Mouse (Mus musculus) layer of hippocampus, adult 6 months (tissue): ENCODE results near the gene Cacnb3. TPM values are rescaled to one million over a fixed set of nuclear protein-coding genes. Genes with fewer than 3 reads are reported as not detected.

Experiments
- long read RNA-seq, 2 experiments: library from polyadenylated mRNA; unstranded; transcript quantifications; one replicate each; pipeline ENCODE4 v2.0.0; 2019 to 2020
- polyA plus RNA-seq: library from polyadenylated mRNA; unstranded; fragments of <200 nt; fragmentation: Nextera tagmentation; gene quantifications from 2 replicates; pipeline ENCODE4 v1.2.3, GENCODE M21; 2021

Cacnb3 gene
- 44.4 and 44.8 TPM in 2 replicates for polyA plus RNA-seq
- long read RNA-seq, experiment 1, partial matches to known transcripts: 39 of 42 reads
- long read RNA-seq, experiment 1, other reads (novel, unspliced or antisense): 3 of 42 reads
- long read RNA-seq, experiment 2, partial matches to known transcripts: 27 of 37 reads
- long read RNA-seq, experiment 2, other reads (novel, unspliced or antisense): 10 of 37 reads

DNA sequence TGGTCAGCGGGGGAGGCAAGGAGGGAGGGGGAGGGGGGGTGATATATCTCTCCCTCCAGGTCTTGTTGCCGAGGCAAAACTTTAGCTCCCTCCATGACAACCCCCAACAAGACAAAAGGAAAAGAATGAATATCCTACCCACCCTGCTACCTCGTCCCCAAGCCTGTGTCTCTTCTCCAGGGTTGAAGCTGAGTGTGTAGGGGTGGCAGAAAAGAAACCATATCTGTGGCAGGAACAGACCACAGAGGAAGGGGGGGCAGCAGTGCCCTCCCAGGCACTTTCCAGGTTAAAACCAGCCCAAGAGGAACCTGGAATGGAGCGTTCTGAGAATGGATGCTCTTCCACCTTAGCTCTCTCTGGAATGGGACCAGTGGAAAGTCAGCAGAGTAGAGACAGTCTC lies at the start of gene Cacnb3:
TSS of gene Cacnb3 (plus strand) at position 301 of the 400 bp plus-strand sequence.

DNA sequence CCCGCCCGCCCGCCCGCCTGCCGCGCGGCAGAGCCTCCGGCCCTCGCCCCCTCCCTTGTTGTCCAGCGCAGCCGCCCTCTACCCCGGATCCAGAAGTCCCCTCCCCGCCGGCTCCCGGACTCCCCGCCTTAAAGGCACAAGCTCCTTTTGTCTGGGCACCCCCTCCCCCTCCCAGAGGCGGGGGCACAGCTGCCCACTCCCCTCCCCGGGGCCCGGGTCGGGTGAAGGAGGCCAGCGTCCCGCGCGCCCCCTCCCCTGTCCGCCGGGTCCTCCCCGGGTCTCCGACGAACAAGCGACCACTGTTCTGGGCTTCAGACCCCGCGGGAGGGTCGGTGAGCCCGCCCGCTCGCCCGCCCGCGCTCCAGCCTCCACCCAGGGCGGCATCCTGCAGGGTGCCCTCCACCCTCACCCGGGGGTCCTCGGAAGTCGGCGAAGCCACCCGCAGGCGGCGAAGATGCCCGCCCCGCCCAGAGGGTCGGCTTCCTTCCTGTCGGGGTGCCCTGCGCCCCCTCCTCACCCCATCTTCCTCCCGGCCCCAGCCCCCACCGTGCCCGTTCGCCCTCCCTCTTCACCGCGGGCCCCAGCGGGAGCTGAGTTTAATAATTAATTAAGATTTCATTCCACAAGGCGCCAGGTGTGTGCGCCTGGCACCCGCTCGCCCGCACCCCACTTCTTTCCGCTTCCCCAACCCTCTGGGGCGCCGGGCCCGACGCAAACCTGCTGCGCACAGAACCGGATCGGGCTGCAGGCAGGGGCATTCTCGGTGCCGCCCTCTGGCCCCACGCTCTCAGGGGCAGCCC lies 21.1 kb upstream of the Cacnb3 start, which contains the start of gene Adcy6:
TSS of gene Adcy6 (minus strand) at position 746 of the 800 bp plus-strand sequence.

DNA sequence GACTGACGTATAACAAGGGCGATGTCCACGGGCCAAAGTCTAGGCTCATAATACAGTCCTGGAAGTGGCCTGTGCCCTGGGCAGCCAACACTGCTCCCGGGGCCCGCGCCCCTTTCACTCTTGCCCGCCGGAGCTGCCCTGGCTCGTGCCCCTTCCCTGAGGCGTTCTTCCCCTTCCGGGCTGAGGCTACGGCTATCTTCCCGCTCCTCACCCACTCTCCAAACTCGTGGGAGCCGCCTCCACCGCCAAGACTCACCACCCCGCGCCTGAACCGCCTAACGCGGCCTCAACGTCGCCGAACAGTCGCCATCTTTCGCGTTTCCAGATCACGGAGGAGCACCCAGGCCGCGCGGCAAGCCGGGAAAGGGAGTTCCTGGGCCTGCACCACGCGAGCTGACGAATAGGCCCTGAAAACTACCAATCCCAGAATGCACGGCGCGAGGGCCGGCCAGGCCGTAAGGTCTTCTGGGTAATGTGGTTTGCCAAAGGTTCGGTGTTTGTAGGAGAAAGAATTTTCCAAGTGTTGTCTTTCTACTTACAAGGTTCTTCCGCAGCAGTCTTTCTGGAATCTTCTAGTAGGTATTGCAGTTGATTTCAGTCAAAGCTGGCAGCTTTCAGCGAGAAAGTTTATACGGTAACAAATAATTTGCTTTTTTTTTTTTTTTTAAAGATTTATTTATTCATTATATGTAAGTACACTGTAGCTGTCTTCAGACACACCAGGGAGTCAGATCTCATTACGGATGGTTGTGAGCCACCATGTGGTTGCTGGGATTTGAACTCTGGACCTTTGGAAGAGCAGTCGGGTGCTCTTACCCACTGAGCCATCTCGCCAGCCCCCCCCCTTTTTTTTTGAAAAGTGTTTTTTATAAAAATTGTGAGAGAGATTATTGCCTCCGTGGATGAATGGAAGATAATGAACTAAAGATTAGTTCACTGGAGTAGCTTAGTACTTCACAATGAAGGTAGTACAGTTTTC lies 32.2 kb downstream of the Cacnb3 start, which contains the start of gene Ddx23:
TSS of gene Ddx23 (minus strand) at position 328 of the 979 bp plus-strand sequence.

DNA sequence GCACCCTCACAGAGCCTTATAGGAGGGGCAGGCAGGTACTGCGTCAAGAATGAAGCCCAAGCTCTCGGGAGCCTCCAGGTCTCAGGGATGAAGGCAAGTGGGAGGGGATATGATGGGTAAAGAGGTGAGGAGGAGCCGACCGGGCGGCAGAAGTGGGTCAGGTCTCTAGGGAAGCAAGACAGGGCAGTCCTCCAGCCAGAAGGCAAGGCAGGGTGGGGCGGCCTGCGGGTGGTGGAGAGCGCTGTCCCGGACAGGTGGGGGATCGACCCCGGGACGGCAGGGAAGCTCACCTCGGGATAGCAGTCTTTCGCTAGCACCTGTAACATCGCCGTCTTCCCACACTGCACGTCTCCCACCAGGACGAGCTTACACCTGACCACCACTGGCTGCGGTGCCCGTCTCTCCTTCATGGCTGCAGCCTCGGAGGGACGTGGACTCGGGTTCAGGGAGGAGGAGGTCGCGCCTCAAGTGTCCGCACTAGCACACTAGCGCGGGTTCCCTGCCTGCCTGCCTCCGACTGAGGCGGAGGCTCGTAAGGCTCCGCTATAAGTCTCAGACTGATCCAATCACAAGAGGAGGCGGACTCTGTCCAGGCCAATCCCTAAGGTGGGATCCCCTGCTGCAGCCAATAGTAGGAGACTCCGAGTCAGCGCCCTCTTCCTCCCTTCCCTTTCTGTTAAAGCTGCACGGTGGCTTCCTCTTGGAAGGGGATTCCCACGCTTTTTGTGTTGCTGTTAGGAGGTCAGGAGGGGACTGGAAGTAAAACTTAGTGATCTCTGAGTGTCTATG lies 46.5 kb downstream of the Cacnb3 start, which contains the start of gene Rnd1:
TSS of gene Rnd1 (minus strand) at position 522 of the 789 bp plus-strand sequence.

Other genes with a start within 250 kb of the Cacnb3 start
- gene Olfr283, start 249.9 kb upstream of the Cacnb3 start, polyA plus RNA-seq: not detected in 2 replicates
- gene Olfr282, start 199.6 kb upstream of the Cacnb3 start, polyA plus RNA-seq: not detected in 2 replicates
- not detected in 2 replicates for gene Olfr281, start 178.3 kb upstream of the Cacnb3 start, polyA plus RNA-seq
- not detected in 2 replicates for gene OR5BS1P, start 160.9 kb upstream of the Cacnb3 start, polyA plus RNA-seq
- gene Lalba, start 148.1 kb upstream of the Cacnb3 start, polyA plus RNA-seq: not detected in 2 replicates
- gene Olfr279, start 138.4 kb upstream of the Cacnb3 start, polyA plus RNA-seq: not detected in 2 replicates
- gene Kansl2, start 96.6 kb upstream of the Cacnb3 start, polyA plus RNA-seq: 40.8 and 44.3 TPM in 2 replicates
- gene Ccnt1, start 59.9 kb upstream of the Cacnb3 start, polyA plus RNA-seq: 21.9 and 24.8 TPM in 2 replicates
- 0.30 TPM in 1 of 2 replicates, not detected in the other for gene 4930415O20Rik, start 59.8 kb upstream of the Cacnb3 start, polyA plus RNA-seq
- gene Adcy6, start 20.8 kb upstream of the Cacnb3 start, polyA plus RNA-seq: 3.9 and 4.7 TPM in 2 replicates
- 19.6 and 27.9 TPM in 2 replicates for gene Ddx23, start 32.1 kb downstream of the Cacnb3 start, polyA plus RNA-seq
- 4.3 and 4.9 TPM in 2 replicates for gene Rnd1, start 46.6 kb downstream of the Cacnb3 start, polyA plus RNA-seq
- 8.4 and 9.0 TPM in 2 replicates for gene Ccdc65, start 77.4 kb downstream of the Cacnb3 start, polyA plus RNA-seq
- gene Fkbp11, start 97.4 kb downstream of the Cacnb3 start, polyA plus RNA-seq: 3.1 and 4.6 TPM in 2 replicates
- gene Arf3, start 132.4 kb downstream of the Cacnb3 start, polyA plus RNA-seq: 93.9 and 99.4 TPM in 2 replicates
- gene Wnt10b, start 147.3 kb downstream of the Cacnb3 start, polyA plus RNA-seq: not detected in 2 replicates
- gene Wnt1, start 159.0 kb downstream of the Cacnb3 start, polyA plus RNA-seq: 0.72 and 1.0 TPM in 2 replicates
- gene Ddn, start 178.7 kb downstream of the Cacnb3 start, polyA plus RNA-seq: 118 TPM in 2 replicates
- 66.5 and 71.5 TPM in 2 replicates for gene Prkag1, start 200.7 kb downstream of the Cacnb3 start, polyA plus RNA-seq
- 18.0 and 18.2 TPM in 2 replicates for gene Kmt2d, start 240.4 kb downstream of the Cacnb3 start, polyA plus RNA-seq